Mouse (Mus musculus) testis, adult 2 months (tissue): ENCODE measurements at regions not wholly inside any gene's neighbourhood (a gene's known extent, or its start where the extent isn't known, plus 50 kb on each side); places are given as distances from the start of the nearest gene placed in this dataset.

Experiments
- CTCF ChIP-seq: fragments of 200-500 bp; IDR thresholded peaks from 2 replicates; pipeline ENCODE4 v1.5.1; 2012; ENCODE audit warnings: low read depth, mild to moderate bottlenecking, inconsistent platforms, low read length, moderate library complexity; ENCODE audit not compliant: control insufficient read depth, insufficient read depth, insufficient replicate concordance
- POLR2A ChIP-seq: fragments of 200-500 bp; IDR thresholded peaks from 2 replicates; pipeline ENCODE4 v1.6.1; 2012; ENCODE audit warnings: low read depth, mild to moderate bottlenecking, inconsistent platforms, low read length, moderate library complexity; ENCODE audit not compliant: control insufficient read depth

- TF ChIP-seq CTCF (no peak), POLR2A (no peak)
These were observed 88.7 kb upstream of the Itga6 start for GRCm38 (mm10) chr2:71656611-71657244.
